Mouse (Mus musculus) limb, embryonic 11.5 days (tissue): Measurements from ENCODE around the gene Prkcb. TPM values are rescaled to one million over a fixed set of nuclear protein-coding genes. Genes with fewer than 3 reads are reported as not detected.
A peak's percentile ranks its signal among the peaks of the same experiment; 100 is the strongest.
"Not testable (repeated sequence)": the region's sequence is repeated elsewhere in the genome, so short reads cannot be mapped to it uniquely, and the experiment has no call there.

Source experiments
- ATAC-seq: fragments of 200-750 bp; cut with Nextera tagmentation; 2 replicates; pipeline ENCODE4 v1.8.0; 2017; ENCODE audit warnings: low read depth; ENCODE audit not compliant: insufficient number of reproducible peaks, low FRiP score, low TSS enrichment
- DNase-seq: peaks from one replicate; pipeline ENCODE4 v3.0.0-alpha.2; 2015; ENCODE audit warnings: low spot score
- H3K27ac ChIP-seq: fragments of 300-500 bp; sonication (generic); replicated peaks from 2 replicates; pipeline ENCODE4 v1.5.1; 2014; ENCODE audit warnings: low read depth, mild to moderate bottlenecking, low read length
- H3K27me3 ChIP-seq: fragments of 300-500 bp; sonication (generic); 2 replicates; pipeline ENCODE4 v1.6.1; 2014; ENCODE audit warnings: mild to moderate bottlenecking, low read length, mixed read lengths; ENCODE audit not compliant: control insufficient read depth, insufficient read depth
- H3K36me3 ChIP-seq: fragments of 300-500 bp; sonication (generic); 2 replicates; pipeline ENCODE4 v1.6.1; 2014; ENCODE audit warnings: mild to moderate bottlenecking, low read length, moderate library complexity, mixed read lengths; ENCODE audit not compliant: control insufficient read depth, insufficient read depth
- H3K4me1 ChIP-seq: fragments of 300-500 bp; sonication (generic); 2 replicates; pipeline ENCODE4 v1.6.1; 2014; ENCODE audit warnings: low read length, mixed read lengths; ENCODE audit not compliant: control insufficient read depth, insufficient read depth
- H3K4me2 ChIP-seq: fragments of 300-500 bp; sonication (generic); 2 replicates; pipeline ENCODE4 v1.6.1; 2014; ENCODE audit warnings: low read depth, mild to moderate bottlenecking, moderate library complexity; ENCODE audit not compliant: severe bottlenecking
- H3K4me3 ChIP-seq: fragments of 300-500 bp; sonication (generic); 2 replicates; pipeline ENCODE4 v1.5.1; 2014; ENCODE audit warnings: low read depth, low read length
- H3K9ac ChIP-seq: fragments of 300-500 bp; sonication (generic); 2 replicates; pipeline ENCODE4 v1.6.1; 2014; ENCODE audit warnings: mild to moderate bottlenecking, low read length
- H3K9me3 ChIP-seq: fragments of 300-500 bp; sonication (generic); 2 replicates; pipeline ENCODE4 v1.6.1; 2016; ENCODE audit warnings: low read length; ENCODE audit not compliant: control insufficient read depth
- WGBS: fragments of 180-500 bp; shearing (Covaris S2); extraction: QIAGEN DNeasy Blood & Tissue Kit; methylation state at CpG from one replicate; pipeline ENCODE4 v1.1.7; 2014; 5-methylcytosine and 5-hydroxymethylcytosine counted together
- polyA plus RNA-seq: library from polyadenylated mRNA; unstranded; fragments of >200 nt; fragmentation: Nextera tagmentation; extraction: Ambion mirVana; gene quantifications from 2 replicates; pipeline ENCODE4 v1.2.1, GENCODE M21; 2014

Gene Prkcb
- polyA plus RNA-seq: 4.4 and 4.6 TPM in 2 replicates

- DNase-seq: peak; percentile 83
- H3K36me3 ChIP-seq: no peaks in the 10 kb centered on the region
- peaks cover 28% of the 10 kb centered on the region for H3K27me3 ChIP-seq
- H3K27ac ChIP-seq: no peak within 1 kb of the TSS
- peak; percentile 83 for ATAC-seq
- H3K9ac ChIP-seq: peak within 1 kb of the TSS; percentile 22; the same call in 1 of the 2 replicates
- no peaks in the 10 kb centered on the region for H3K9me3 ChIP-seq
- WGBS: 12% methylated on average over 24 of the region's 42 CpGs
- H3K4me3 ChIP-seq: peak within 1 kb of the TSS; percentile 43
- H3K4me1 ChIP-seq: peaks cover 6% of the 10 kb centered on the region; the same call in 1 of the 2 replicates
- H3K4me2 ChIP-seq: peak within 1 kb of the TSS; percentile 93
Measured at GRCm38 (mm10) chr7:122288605-122289242, at the start of gene Prkcb. Prkcb (plus strand) TSS chr7:122288751.

GRCm38 (mm10) chr7:122238939-122239338, 49.6 kb upstream of the Prkcb start:
- DNase-seq: no peak
- Histone ChIP-seq H3K9ac (no peak overlapping the region), H3K27me3 (no peaks in the 10 kb centered on the region), H3K9me3 (no peaks in the 10 kb centered on the region), H3K4me2 (no peak overlapping the region), H3K36me3 (no peaks in the 10 kb centered on the region), H3K4me1 (no peaks in the 10 kb centered on the region), H3K27ac (no peak overlapping the region), H3K4me3 (no peak overlapping the region)
- 92% methylated on average over 2 of the region's 2 CpGs for WGBS
- no peak for ATAC-seq

- Histone ChIP-seq H3K27me3 (no peaks in the 10 kb centered on the region), H3K27ac (no peak overlapping the region), H3K9me3 (no peaks in the 10 kb centered on the region), H3K9ac (no peak overlapping the region), H3K4me3 (no peak overlapping the region), H3K4me1 (no peaks in the 10 kb centered on the region), H3K36me3 (no peaks in the 10 kb centered on the region), H3K4me2 (no peak overlapping the region)
- ATAC-seq (no peak), DNase-seq (no peak)
- WGBS: 84% methylated on average over 6 of the region's 6 CpGs
Measured at GRCm38 (mm10) chr7:122240413-122241119, 48.0 kb upstream of the Prkcb start.

- no peak for ATAC-seq
- no peak overlapping the region for H3K27ac ChIP-seq
Measured at GRCm38 (mm10) chr7:122242260-122242659, 46.3 kb upstream of the Prkcb start.

GRCm38 (mm10) chr7:122242744-122243143, 45.8 kb upstream of the Prkcb start:
- not testable (repeated sequence) for H3K36me3 ChIP-seq, H3K4me3 ChIP-seq, H3K27me3 ChIP-seq, H3K4me1 ChIP-seq, ATAC-seq, H3K4me2 ChIP-seq, H3K9me3 ChIP-seq, H3K27ac ChIP-seq, DNase-seq, H3K9ac ChIP-seq

More at GRCm38 (mm10) chr7:122242260-122242659, 46.3 kb upstream of the Prkcb start:
- Histone ChIP-seq H3K9me3 (no peaks in the 10 kb centered on the region), H3K9ac (no peak overlapping the region), H3K4me2 (no peak overlapping the region), H3K4me1 (no peaks in the 10 kb centered on the region), H3K27me3 (no peaks in the 10 kb centered on the region), H3K4me3 (no peak overlapping the region), H3K36me3 (no peaks in the 10 kb centered on the region)
- DNase-seq: peak; percentile 30
- 68% methylated on average over 1 of the region's 1 CpGs for WGBS

- DNase-seq (no peak), ATAC-seq (no peak)
- H3K4me2 ChIP-seq: no peak overlapping the region
- H3K4me3 ChIP-seq: no peak overlapping the region
- no peaks in the 10 kb centered on the region for H3K27me3 ChIP-seq
- H3K9me3 ChIP-seq: no peaks in the 10 kb centered on the region
- 60% methylated on average over 7 of the region's 7 CpGs for WGBS
- H3K9ac ChIP-seq: no peak overlapping the region
- H3K4me1 ChIP-seq: no peaks in the 10 kb centered on the region
- H3K27ac ChIP-seq: no peak overlapping the region
- H3K36me3 ChIP-seq: no peaks in the 10 kb centered on the region
Measured at GRCm38 (mm10) chr7:122244166-122244565, 44.4 kb upstream of the Prkcb start.

- Histone ChIP-seq H3K4me3 (no peak overlapping the region), H3K27ac (no peak overlapping the region), H3K36me3 (no peaks in the 10 kb centered on the region), H3K9ac (no peak overlapping the region), H3K9me3 (no peaks in the 10 kb centered on the region), H3K4me2 (no peak overlapping the region), H3K27me3 (no peaks in the 10 kb centered on the region), H3K4me1 (no peaks in the 10 kb centered on the region)
- DNase-seq (no peak), ATAC-seq (no peak)
- WGBS: 75% methylated on average over 8 of the region's 8 CpGs
Measured at GRCm38 (mm10) chr7:122244584-122244983, 44.0 kb upstream of the Prkcb start.

- H3K27me3 ChIP-seq: no peaks in the 10 kb centered on the region
- 47% methylated on average over 4 of the region's 5 CpGs for WGBS
- H3K4me1 ChIP-seq: no peaks in the 10 kb centered on the region
- H3K9me3 ChIP-seq: no peaks in the 10 kb centered on the region
- no peak overlapping the region for H3K4me3 ChIP-seq
- H3K4me2 ChIP-seq: no peak overlapping the region
- no peaks in the 10 kb centered on the region for H3K36me3 ChIP-seq
- no peak overlapping the region for H3K27ac ChIP-seq
- DNase-seq (no peak), ATAC-seq (no peak)
- H3K9ac ChIP-seq: no peak overlapping the region
Measured at GRCm38 (mm10) chr7:122245976-122246375, 42.6 kb upstream of the Prkcb start.
